Mouse (Mus musculus) macrophage (primary cell): Measurements from ENCODE around the gene Vac14. TPM values are rescaled to one million over a fixed set of nuclear protein-coding genes. Genes with fewer than 3 reads are reported as not detected.

ENCODE experiments used
- H3K27ac ChIP-seq: fragments of 350-480 bp; formaldehyde crosslinking; 2 replicates; pipeline ENCODE4 v1.9.0; 2021
- H3K36me3 ChIP-seq: fragments of 350-480 bp; formaldehyde crosslinking; 2 replicates; pipeline ENCODE4 v1.9.0; 2021; ENCODE audit errors: inconsistent target
- H3K4me3 ChIP-seq: fragments of 350-480 bp; formaldehyde crosslinking; 2 replicates; pipeline ENCODE4 v1.9.0; 2021; ENCODE audit errors: inconsistent target
- H3K79me2 ChIP-seq: fragments of 350-480 bp; formaldehyde crosslinking; 2 replicates; pipeline ENCODE4 v1.9.0; 2021; ENCODE audit errors: inconsistent target
- WGBS: methylation state at CpG from one replicate; pipeline ENCODE4 v1.1.7; 2026; ENCODE audit warnings: inconsistent platforms; ENCODE audit not compliant: missing documents; 5-methylcytosine and 5-hydroxymethylcytosine counted together
- polyA plus RNA-seq: library from polyadenylated mRNA; stranded (reverse); fragments of 250-400 nt; gene quantifications from 3 replicates; pipeline ENCODE4 v1.2.4, GENCODE M21; 2018; ENCODE audit warnings: inconsistent platforms
- total RNA-seq, 78 experiments: library from RNA; depleted of rRNA; stranded (reverse); fragments of 250-400 nt; gene quantifications; 1 replicate in 9 of 78; 2 replicates in 24 of 78; 3 replicates in 43 of 78; 4 replicates in 2 of 78; pipeline ENCODE4 v1.2.4; 2018; ENCODE audit warnings: inconsistent platforms in 56 of 78

The Vac14 gene
- 100 to 1,000 TPM in 16 of 26 experiments, 10 to 100 TPM in 10; 48.5 to 157 (median 113) TPM for total RNA-seq (2018; cell fraction: chromatin; rRNA removed)
- 10 to 100 TPM; 41.8 to 64.1 (median 53.3) TPM for total RNA-seq (2018; cell fraction: cytosol; rRNA removed)
- 100 to 1,000 TPM in 4 of 26 experiments, 10 to 100 TPM in 22; 40.5 to 122 (median 75.3) TPM for total RNA-seq (2018; cell fraction: nucleus; rRNA removed)
- 47.9 to 60.1 TPM (median 56.8 TPM) in 3 replicates for polyA plus RNA-seq

DNA sequence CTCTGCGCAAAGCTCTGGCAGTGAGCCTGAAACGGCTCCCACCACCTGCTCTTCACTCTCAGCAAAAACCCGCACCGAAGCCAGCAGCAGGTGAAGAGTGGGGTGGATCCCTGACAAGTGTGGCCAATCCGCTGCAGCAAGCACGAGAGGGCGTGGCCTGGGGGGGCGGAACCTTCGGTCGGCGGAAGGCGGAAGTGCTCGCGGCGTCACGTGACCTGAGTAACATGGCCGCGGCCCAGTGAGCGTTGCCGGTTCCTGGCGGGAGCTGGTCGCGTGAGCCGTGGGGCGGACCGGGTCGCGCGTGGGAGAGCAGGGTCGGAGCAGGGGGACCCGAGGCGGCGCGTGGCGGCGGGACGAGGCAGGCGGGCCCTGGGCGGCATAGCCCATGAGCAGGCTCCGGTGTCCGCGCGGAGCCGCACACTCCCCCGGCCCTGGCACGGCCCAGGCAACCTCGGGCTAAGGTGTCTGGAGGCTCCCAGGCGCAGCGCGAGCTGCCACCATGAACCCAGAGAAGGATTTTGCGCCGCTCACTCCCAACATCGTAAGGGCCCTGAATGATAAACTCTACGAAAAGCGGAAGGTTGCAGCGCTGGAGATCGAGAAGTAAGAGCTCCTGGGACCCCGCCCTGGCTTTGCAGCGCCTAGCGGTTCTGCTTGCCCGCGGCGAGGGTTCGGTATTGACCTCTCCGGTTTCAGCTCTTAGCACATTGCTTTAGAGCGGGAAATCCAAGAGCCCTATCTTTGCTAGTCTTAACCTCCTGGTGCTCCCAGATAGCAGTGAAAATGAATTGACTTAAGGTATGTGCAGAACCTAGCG, at the start of gene Vac14:
Gene Vac14 (plus strand): TSS at position 195 of the 817 bp plus-strand sequence.
- peaks cover 48% of the 10 kb centered on the region for H3K79me2 ChIP-seq
- peak within 1 kb of the TSS; percentile 89 for H3K4me3 ChIP-seq
- under 1% methylated on average over 64 of the region's 67 CpGs for WGBS
- H3K27ac ChIP-seq = peak within 1 kb of the TSS; percentile 88
- H3K36me3 ChIP-seq = no peaks in the 10 kb centered on the region

DNA sequence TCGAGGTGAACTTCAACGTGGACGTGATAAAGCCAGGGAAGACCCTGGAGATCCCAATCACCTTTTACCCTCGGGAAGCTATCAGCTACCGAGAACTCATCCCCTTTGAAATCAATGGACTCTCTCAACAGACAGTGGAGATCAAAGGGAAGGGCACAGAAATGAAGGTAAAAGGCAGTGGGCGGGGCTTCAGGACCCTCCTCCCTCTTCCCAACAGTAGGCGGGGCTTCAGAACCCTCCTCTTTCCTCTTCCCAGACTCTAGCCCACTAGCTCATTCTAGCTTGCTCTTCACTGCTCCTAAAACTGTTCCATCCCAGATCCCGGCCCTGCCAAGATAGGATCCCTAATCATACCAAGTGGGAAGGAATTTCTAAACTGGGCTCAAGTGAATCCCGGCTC, 25.7 kb upstream of the Vac14 start:
- Histone ChIP-seq H3K79me2 (no peaks in the 10 kb centered on the region), H3K4me3 (no peak overlapping the region), H3K27ac (no peak overlapping the region), H3K36me3 (no peaks in the 10 kb centered on the region)
- WGBS = 83% methylated on average over 9 of the region's 9 CpGs

DNA sequence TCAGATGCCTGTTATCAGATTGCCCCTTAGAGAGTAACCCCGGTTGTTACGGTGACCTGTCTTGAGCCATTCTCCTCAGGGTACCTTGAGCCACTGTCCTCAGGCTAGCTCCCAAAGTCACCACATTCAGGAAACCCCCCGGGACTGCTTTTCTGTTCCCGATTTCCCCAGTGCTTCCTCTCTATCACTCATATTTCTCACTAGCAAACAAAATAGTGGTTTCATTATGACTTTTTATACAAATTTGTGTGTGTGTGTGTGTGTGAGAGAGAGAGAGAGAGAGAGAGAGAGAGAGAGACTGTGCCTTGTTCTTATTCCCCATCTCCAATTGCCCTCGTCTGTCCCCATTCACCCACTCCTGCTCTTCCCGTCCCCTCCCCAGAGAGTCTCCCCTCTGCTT, 24.2 kb upstream of the Vac14 start:
- H3K4me3 ChIP-seq = no peak overlapping the region
- H3K27ac ChIP-seq = no peak overlapping the region
- no peaks in the 10 kb centered on the region for H3K36me3 ChIP-seq
- no peaks in the 10 kb centered on the region for H3K79me2 ChIP-seq
- 80% methylated on average over 6 of the region's 6 CpGs for WGBS

DNA sequence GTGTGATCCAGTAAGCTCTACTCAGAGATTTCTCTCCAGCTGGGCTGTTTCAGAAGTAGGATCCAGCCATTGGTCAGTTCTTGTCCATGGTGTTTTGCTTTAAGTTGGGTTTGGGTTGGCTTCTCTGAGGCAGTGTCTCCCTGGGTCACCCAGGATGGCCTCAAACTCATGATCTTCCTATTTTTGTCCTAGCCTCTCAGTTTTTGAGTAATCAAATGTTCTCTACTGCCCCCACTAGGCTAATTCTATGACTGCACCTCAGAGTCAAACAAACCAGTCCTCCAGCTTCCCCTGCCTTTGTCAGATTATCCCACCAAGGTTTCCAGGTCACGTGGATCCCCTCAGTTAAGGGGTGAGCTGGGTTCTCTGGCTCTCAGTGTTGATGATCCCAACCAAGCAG, 13.8 kb upstream of the Vac14 start:
- Histone ChIP-seq H3K27ac (no peak overlapping the region), H3K79me2 (no peaks in the 10 kb centered on the region), H3K4me3 (no peak overlapping the region), H3K36me3 (no peaks in the 10 kb centered on the region)
- WGBS = 11% methylated on average over 1 of the region's 1 CpGs

DNA sequence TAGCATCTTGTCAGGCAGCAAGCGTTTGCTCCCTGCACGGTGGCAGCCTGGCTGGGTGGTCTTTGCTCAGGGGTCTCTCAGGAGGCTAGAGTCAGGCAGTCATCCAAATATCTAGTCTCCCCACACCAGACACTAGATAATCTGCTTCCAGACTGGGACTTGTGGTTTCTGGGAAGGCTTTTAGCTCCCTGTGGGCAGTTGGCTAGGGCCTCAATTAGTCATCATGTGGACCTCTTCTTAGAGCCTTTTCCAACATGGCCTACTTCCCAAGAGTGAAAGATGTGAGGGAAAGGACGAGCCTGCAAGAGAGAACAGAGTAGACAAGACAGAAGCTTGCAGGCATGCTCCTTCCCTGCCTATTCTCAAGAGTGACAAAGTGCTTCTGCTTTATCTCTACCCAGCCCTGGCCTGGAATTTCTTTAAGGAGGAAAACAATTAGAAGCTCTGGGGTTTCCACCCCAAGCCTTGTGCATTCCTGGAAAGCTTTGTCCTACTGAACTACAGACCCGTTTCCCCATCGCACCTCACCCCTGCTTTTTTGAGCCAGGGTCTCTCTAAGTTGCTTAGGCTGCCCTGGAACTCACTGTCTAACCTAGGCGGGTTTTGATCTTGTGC, 12.9 kb upstream of the Vac14 start:
- Histone ChIP-seq H3K79me2 (no peaks in the 10 kb centered on the region), H3K4me3 (no peak overlapping the region), H3K27ac (no peak overlapping the region), H3K36me3 (no peaks in the 10 kb centered on the region)
- 73% methylated on average over 5 of the region's 6 CpGs for WGBS

DNA sequence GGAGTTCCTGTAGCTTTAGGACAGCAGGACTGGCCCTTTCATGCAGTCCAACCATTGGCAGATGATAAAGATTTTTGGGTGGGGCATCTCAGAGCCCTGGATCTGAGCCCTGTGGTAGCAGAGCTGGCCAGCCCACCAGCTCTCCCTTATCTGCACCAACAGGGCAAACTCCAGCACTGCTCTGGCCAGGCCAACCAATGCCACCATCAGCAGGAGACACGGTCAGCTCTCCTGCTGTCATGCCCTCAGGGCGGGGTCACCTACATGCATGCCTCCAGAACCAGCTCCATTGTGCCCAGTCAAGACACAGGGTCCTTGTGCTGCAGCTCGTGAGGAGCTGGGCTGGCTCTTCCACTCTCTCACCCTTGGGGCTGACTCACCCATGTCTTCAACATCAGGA, 2.7 kb upstream of the Vac14 start:
- Histone ChIP-seq H3K79me2 (peaks cover 20% of the 10 kb centered on the region), H3K4me3 (no peak overlapping the region), H3K27ac (no peak overlapping the region), H3K36me3 (no peaks in the 10 kb centered on the region)
- WGBS = 82% methylated on average over 3 of the region's 3 CpGs

DNA sequence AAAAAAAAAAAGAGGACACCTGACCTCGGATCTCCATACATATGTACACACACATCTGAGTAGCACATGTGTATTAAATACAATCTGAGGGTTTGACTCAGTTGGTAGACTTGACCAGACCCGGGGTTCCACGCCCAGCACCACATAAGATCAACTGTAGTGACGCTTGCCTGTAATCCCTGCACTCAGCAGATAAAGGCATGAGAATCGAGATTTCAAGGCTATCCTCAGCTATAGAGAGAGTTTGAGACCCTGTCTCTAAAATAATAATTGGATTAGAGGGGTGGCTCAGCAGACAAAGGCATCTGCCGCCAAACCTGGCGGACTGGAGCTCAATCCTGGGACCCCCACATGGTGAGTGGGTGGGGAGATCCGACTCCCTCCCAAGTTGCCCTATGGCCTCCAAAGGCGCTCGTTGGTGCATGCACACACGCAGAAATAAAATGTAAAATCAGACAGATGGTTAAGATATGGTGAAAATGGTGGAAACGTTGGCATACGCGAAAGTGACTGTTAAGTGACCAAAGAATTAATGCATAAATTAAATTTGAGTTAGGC, 505 bp upstream of the Vac14 start:
- Histone ChIP-seq H3K36me3 (no peaks in the 10 kb centered on the region), H3K4me3 (peak overlapping the region; percentile 36), H3K79me2 (peaks cover 41% of the 10 kb centered on the region), H3K27ac (no peak overlapping the region)
- 29% methylated on average over 13 of the region's 14 CpGs for WGBS

DNA sequence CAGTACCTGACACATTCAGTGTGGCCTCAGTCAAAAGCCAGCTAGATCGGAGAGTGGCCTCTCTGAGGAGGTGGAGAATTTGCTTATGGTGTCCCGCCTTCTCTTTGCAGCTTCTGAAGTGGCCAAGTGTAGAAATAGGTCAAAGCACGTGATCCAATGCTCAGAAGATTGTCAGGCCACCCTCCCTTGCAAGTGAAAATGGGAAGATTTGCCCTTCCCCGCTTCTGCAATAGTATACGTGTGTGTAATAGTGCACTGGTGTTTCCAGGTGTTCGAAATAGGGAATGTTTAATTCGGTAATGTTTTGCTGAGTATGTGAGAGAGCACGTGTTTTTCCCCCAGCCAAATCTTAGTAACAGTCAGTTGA, 806 bp downstream of the Vac14 start:
- Histone ChIP-seq H3K27ac (peak overlapping the region; percentile 88), H3K79me2 (peaks cover 54% of the 10 kb centered on the region), H3K4me3 (peak overlapping the region; percentile 89), H3K36me3 (no peaks in the 10 kb centered on the region)
- WGBS = 16% methylated on average over 8 of the region's 8 CpGs

DNA sequence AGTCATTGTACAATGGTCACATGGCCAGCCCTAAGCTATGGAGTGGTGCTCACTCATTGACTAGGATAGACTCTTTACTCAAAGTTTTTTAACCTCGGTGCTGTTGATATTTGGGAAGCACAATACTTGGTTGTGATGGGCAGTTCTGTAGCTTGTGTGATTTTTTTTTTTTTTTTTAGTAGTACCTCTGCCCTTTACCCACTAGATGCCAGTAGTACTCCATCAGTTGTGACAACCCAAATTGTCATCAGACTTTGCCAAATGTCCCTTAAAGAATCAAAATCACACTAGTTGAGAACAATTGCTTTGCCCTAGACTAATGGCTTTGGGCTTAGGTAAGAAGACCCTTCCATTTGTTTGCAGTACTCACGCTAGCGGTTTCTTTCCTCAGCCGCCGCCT, 1.5 kb downstream of the Vac14 start:
- WGBS = 79% methylated on average over 5 of the region's 5 CpGs
- peak overlapping the region; percentile 89 for H3K4me3 ChIP-seq
- H3K36me3 ChIP-seq = no peaks in the 10 kb centered on the region
- peaks cover 62% of the 10 kb centered on the region for H3K79me2 ChIP-seq
- H3K27ac ChIP-seq = peak overlapping the region; percentile 88

DNA sequence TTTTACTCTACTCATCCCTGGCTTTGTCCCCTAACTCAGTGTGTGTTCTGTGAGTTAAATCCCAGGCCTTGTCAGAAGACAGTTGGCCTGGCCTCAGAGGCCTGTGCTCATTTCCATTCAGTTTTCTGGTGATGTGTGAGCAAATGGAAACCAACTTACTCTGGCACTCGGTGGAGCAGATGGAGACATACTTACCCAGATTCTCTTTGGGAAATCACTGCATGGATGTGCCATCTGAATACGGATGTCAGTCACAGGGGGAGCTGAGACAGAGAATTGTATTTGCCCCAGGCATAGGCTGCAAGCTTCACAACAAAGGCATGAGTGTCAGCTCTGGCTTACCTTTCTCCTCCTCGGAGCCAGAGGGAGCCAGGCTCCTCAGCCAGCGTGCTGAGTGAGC, 8.0 kb downstream of the Vac14 start:
- Histone ChIP-seq H3K79me2 (peaks cover 100% of the 10 kb centered on the region), H3K4me3 (no peak overlapping the region), H3K36me3 (no peaks in the 10 kb centered on the region), H3K27ac (no peak overlapping the region)
- WGBS = 97% methylated on average over 4 of the region's 4 CpGs

DNA sequence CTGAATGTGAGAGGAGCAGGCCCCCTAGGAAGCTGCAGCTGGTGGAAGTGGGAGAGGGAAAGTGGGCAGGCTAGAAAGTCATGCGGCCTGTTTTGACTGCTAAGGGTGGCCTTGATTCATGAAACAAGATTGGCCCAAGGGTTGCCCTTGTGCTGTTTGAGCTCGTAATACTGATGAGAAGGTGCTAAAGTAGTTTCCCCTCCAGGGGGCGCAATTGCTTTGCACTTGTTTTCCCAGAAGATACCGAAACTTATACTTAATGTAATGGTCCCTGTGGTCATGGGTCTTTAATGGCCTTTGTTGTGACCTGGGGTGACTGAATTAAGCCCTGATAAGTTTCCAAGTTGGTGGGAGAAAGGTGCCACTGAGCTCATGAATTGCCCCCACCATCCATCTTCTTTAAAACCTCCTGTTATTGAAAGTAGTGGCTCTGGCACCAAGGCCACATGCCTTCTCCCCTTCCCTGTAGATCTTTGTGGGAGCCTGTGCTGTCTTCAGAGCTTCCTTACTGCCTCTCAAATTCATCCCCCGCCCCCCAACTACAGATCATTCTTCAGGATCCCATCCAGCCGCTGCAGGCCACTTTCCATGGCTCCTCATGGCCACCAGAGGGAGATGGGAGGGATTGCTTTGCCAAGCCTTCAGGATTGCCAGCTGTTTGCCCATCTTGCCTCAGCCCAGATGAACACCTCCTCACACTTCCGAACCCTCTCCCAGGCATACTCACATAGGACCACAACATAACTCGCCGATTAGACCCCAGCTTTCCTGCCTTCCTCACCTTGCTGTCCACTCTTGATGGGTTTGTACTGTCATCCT, 11.1 kb downstream of the Vac14 start:
- 91% methylated on average over 9 of the region's 9 CpGs for WGBS
- no peak overlapping the region for H3K4me3 ChIP-seq
- H3K79me2 ChIP-seq = peaks cover 87% of the 10 kb centered on the region
- 0 out of 2 replicates have a peak overlapping the region, but pooled peaks have one; percentile 10 for H3K27ac ChIP-seq
- H3K36me3 ChIP-seq = peaks cover 26% of the 10 kb centered on the region

DNA sequence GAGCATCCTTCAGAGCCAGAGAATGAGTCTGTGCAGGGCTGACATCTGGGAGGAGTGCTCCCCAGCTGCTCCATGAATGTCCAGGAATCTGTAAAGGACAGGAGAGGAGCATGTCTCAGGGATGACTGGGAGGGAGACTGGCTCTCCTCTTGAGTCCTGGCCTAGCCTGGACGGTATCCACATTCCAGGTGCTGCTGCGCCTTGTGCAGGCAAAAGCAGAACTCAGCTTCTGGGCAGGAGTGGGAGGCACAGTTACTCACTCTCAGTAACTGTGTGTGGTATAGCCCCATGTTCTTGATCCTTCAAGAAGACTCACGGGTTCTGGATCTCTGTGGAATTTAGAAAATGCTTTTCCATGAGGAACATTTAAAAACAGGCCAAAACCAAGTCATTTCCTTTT, 11.7 kb downstream of the Vac14 start:
- peaks cover 33% of the 10 kb centered on the region for H3K36me3 ChIP-seq
- no peak overlapping the region for H3K4me3 ChIP-seq
- peaks cover 81% of the 10 kb centered on the region for H3K79me2 ChIP-seq
- 0 out of 2 replicates have a peak overlapping the region, but pooled peaks have one; percentile 10 for H3K27ac ChIP-seq
- 93% methylated on average over 3 of the region's 3 CpGs for WGBS

DNA sequence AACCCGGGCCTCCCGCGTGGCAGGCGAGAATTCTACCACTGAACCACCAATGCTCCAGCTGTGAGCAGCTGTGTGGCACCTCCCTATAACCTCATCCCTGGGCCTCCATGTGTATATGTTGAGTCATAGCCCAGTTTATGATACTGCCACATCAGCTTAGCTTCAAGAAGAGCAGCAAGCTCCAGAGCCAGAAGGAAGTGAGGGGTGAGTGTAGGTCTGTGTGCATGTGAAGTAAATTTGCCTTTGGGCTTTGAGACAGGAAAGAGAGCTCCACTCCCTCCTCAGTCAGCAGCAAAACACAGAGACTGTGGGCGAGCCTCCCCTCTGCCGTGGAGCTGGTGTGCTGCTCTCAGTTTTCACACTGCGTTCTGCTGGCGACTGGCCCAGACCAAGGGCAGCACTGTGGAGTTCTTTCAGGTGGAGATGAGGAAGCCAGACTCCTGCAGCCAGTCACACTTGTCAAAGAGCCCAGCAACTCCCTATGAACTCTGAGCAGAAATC, 12.2 kb downstream of the Vac14 start:
- Histone ChIP-seq H3K79me2 (peaks cover 76% of the 10 kb centered on the region), H3K36me3 (peaks cover 38% of the 10 kb centered on the region), H3K4me3 (no peak overlapping the region), H3K27ac (peak overlapping the region; percentile 45)
- WGBS = 68% methylated on average over 8 of the region's 8 CpGs

DNA sequence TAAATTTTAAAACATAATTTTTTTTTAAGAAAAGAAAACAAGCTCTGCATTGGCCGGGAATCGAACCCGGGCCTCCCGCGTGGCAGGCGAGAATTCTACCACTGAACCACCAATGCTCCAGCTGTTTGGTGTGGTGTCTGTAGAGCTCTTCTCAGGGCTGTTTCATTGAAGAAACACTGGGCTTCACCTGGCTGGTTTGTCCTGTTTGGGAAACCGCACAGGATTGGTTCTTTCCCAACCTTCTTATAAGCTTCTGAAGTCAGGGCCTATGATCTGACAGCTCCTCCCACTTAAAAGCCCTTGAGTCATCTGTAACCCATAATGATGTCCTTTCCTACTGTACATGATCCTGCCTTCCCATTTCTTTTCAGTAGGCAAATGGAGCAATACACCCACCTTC, 12.8 kb downstream of the Vac14 start:
- Histone ChIP-seq H3K4me3 (no peak overlapping the region), H3K36me3 (peaks cover 44% of the 10 kb centered on the region), H3K79me2 (peaks cover 70% of the 10 kb centered on the region), H3K27ac (peak overlapping the region; percentile 45)
- 85% methylated on average over 7 of the region's 7 CpGs for WGBS
